In the genomic region with DNA sequence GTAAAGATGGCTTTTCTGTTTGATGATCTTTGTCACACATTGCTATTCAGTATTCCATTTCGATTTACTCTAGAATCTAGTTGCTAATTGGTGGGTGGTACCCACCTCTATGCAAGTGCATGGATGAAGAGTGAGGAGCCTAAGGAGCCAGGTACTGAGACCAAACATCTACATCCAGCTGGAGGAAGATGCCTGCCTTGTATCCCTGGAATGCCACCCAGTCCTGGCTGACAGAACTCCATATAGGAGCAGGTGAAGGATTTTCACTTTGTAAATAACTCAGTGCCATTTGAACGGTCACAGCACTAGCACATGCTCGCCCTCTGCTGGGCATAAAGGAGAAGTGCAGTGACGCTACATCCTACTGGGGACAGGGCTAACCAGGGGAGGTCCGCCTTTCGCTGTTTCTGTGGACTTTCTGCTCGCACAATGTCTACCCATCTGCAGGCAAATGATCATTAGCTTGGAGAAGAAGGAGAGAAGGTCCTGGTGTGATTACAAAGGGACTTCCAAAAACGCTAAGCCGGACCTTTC, we compare ENCODE assay signal across 9 mouse cellular contexts. TPM values are rescaled to one million over a fixed set of nuclear protein-coding genes. Genes with fewer than 3 reads are reported as not detected.
DNase-seq lines count a peak whose midpoint lies in the region; ATAC-seq and TF ChIP-seq lines count a peak whose summit lies in the region.
"Had no signal": no experiment of that assay in that cellular context is flagged by ENCODE, and none has a peak within 500 bp of the region (broad histone marks: within the 10 kb centered on the region; RNA-seq: fewer than 3 reads in every experiment).

No protein-coding gene starts in this region.

- POLR2A ChIA-PET in Patski (lab: Charles Lee): interaction anchor here (0.9 to 1.5 kb wide), 2 partner anchors 16 to 44 kb away, joined by 3 read pairs; no protein-coding TSS in a partner anchor

- H3K4me1 ChIP-seq in hindbrain, embryonic 13.5 days (replicated peaks): 0 out of 2 replicates have a peak, but pooled peaks cover 5% of the 10 kb centered on the region
- H3K4me1 ChIP-seq in liver, embryonic 14.5 days (replicated peaks; ENCODE audit: control insufficient read depth in 2 of 2, insufficient read depth in 2 of 2, low read length in 1 of 2): no peaks in the 10 kb centered on the region
- H3K4me1 ChIP-seq in neural tube, embryonic 14.5 days (ENCODE audit: control insufficient read depth, insufficient read depth, low read length): no peaks in the 10 kb centered on the region

- intact Hi-C loops in left cerebral cortex, postnatal 14 days (cut with DNase I): loop anchor here (2.0 kb wide), 1 partner anchor 399 kb away; no protein-coding TSS in a partner anchor

- ATAC-seq in Patski: no peak
- ATAC-seq in hindbrain, embryonic 13.5 days (ENCODE audit: low FRiP score): peak; percentile 64
- no peak for ATAC-seq in liver, embryonic 14.5 days (ENCODE audit: insufficient read depth)
- ATAC-seq in neural tube, embryonic 14.5 days (ENCODE audit: low read depth): peak; percentile 79

- H3K4me3 ChIP-seq in hindbrain, embryonic 13.5 days: no peak overlapping the region
- H3K4me3 ChIP-seq in liver, embryonic 14.5 days (ENCODE audit: insufficient read depth in 1 of 2, low read depth in 2 of 2, low read length in 2 of 2): no peak overlapping the region
- no peak overlapping the region for H3K4me3 ChIP-seq in neural tube, embryonic 14.5 days (ENCODE audit: low read depth, low read length)

- no peak overlapping the region for H3K9ac ChIP-seq in hindbrain, embryonic 13.5 days
- no peak overlapping the region for H3K9ac ChIP-seq in liver, embryonic 14.5 days (replicated peaks)
- H3K9ac ChIP-seq in neural tube, embryonic 14.5 days (replicated peaks; ENCODE audit: low read depth, low read length): no peak overlapping the region

- peak; percentile 42 to 65 for DNase-seq in left cerebral cortex, postnatal 14 days (ENCODE audit: low spot score in 2 of 2)
- no peak for DNase-seq in left cerebral cortex, adult 11 months (ENCODE audit: low spot score)
- no peak for DNase-seq in Patski (ENCODE audit: low read depth, low spot score)
- DNase-seq in cerebellum, postnatal 36 days: peak; percentile 38 to 59
- DNase-seq in liver, embryonic 14.5 days (ENCODE audit: low read depth in 3 of 3, low spot score in 3 of 3): peak in 1 of 3 experiments; percentile 6
- DNase-seq in urinary bladder, postnatal 36 days (ENCODE audit: low spot score in 2 of 2): no peak

- H3K36me3 ChIP-seq in hindbrain, embryonic 13.5 days: no peaks in the 10 kb centered on the region
- H3K36me3 ChIP-seq in liver, embryonic 14.5 days (replicated peaks; ENCODE audit: control insufficient read depth, insufficient read depth, low read depth): no peaks in the 10 kb centered on the region
- no peaks in the 10 kb centered on the region for H3K36me3 ChIP-seq in neural tube, embryonic 14.5 days (ENCODE audit: control insufficient read depth, insufficient read depth, low read length)

- 17% methylated on average over 9 of the region's 9 CpGs for WGBS in hindbrain, embryonic 13.5 days
- WGBS in liver, embryonic 14.5 days (ENCODE audit: insufficient replicate concordance): 11% methylated on average over 9 of the region's 9 CpGs
- WGBS in neural tube, embryonic 14.5 days: 23% methylated on average over 9 of the region's 9 CpGs

- no peaks in the 10 kb centered on the region for H3K27me3 ChIP-seq in Patski
- H3K27me3 ChIP-seq in hindbrain, embryonic 13.5 days: peaks cover 7% of the 10 kb centered on the region; the same call in 1 of the 2 replicates
- no peaks in the 10 kb centered on the region for H3K27me3 ChIP-seq in liver, embryonic 14.5 days (ENCODE audit: control insufficient read depth, insufficient read depth, low read length)
- H3K27me3 ChIP-seq in neural tube, embryonic 14.5 days (ENCODE audit: control insufficient read depth, insufficient read depth, low read length): no peaks in the 10 kb centered on the region

- H3K4me2 ChIP-seq in hindbrain, embryonic 13.5 days: no peak overlapping the region
- no peak overlapping the region for H3K4me2 ChIP-seq in liver, embryonic 14.5 days (ENCODE audit: low read depth)
- H3K4me2 ChIP-seq in neural tube, embryonic 14.5 days (ENCODE audit: low read depth, low read length): no peak overlapping the region

- TF ChIP-seq EP300 in liver, embryonic 14.5 days (IDR thresholded peaks at IDR 0.05; ENCODE audit: low read depth): no peak

- TF ChIP-seq CTCF in Patski (IDR thresholded peaks at IDR 0.05): peak; percentile 93
- TF ChIP-seq CTCF in liver, embryonic 14.5 days (IDR thresholded peaks at IDR 0.05; ENCODE audit: low read depth): peak; percentile 91

- H3K27ac ChIP-seq in hindbrain, embryonic 13.5 days: no peak overlapping the region
- no peak overlapping the region for H3K27ac ChIP-seq in liver, embryonic 14.5 days
- no peak overlapping the region for H3K27ac ChIP-seq in neural tube, embryonic 14.5 days (ENCODE audit: low read depth, low read length)

- H3K9me3 ChIP-seq in hindbrain, embryonic 13.5 days: no peaks in the 10 kb centered on the region
- no peaks in the 10 kb centered on the region for H3K9me3 ChIP-seq in liver, embryonic 14.5 days (ENCODE audit: control insufficient read depth, low read length)
- no peaks in the 10 kb centered on the region for H3K9me3 ChIP-seq in neural tube, embryonic 14.5 days (ENCODE audit: control insufficient read depth, low read length)

- in situ Hi-C loops in Patski (cut with MboI; ENCODE audit: low pct_unique_long_range_greater_than_20kb): loop anchor here (5.0 to 25.0 kb wide), 3 partner anchors 55 to 927 kb away; no protein-coding TSS in a partner anchor

- CTCF ChIA-PET in Patski (lab: Charles Lee): interaction anchor here (0.9 to 7.3 kb wide), 17 partner anchors 8 to 1605 kb away, joined by 3 to 80 read pairs (median 6); no protein-coding TSS in a partner anchor

RNA-seq across cellular contexts. Expression of a gene that starts 16.7 kb away (rescaled TPM):
- 1 to 10 TPM; 3.2 to 3.8 TPM for total RNA-seq in left cerebral cortex, postnatal 14 days (2021)
- 1.4 TPM for polyA plus RNA-seq in Patski (2021)
- polyA plus RNA-seq in hindbrain, embryonic 13.5 days (2015; fragmentation: Nextera tagmentation; extraction: Ambion mirVana): 2.2 and 2.4 TPM in 2 replicates
- 0.02 and 0.03 TPM in 2 replicates for polyA plus RNA-seq in liver, embryonic 14.5 days (2012; rRNA removed)
- 0.04 and 0.10 TPM in 2 replicates for polyA plus RNA-seq in liver, embryonic 14.5 days (2014; fragmentation: Nextera tagmentation; extraction: Ambion mirVana)
- 2.2 TPM in 2 replicates for polyA plus RNA-seq in neural tube, embryonic 14.5 days (2014; fragmentation: Nextera tagmentation; extraction: Ambion mirVana)
- total RNA-seq: neutrophil, adult 5-6 weeks had no signal

Comparison
In these comparisons a context has a peak if more than half of its experiments do, and no peak if none do; other contexts are left out.
1. DNase-seq: peak in left cerebral cortex, postnatal 14 days (2 of 2) and cerebellum, postnatal 36 days (2 of 2); none in left cerebral cortex, adult 11 months (single experiment), Patski (single experiment) and urinary bladder, postnatal 36 days (0 of 2).
2. ATAC-seq: peak in hindbrain, embryonic 13.5 days (single experiment) and neural tube, embryonic 14.5 days (single experiment); none in Patski (single experiment) and liver, embryonic 14.5 days (single experiment).